Mouse (Mus musculus) adrenal gland, adult 18-20 months (tissue): ENCODE data around the gene Dync1i2. TPM values are rescaled to one million over a fixed set of nuclear protein-coding genes. Genes with fewer than 3 reads are reported as not detected.

ENCODE experiments used
- DNase-seq, 2 experiments: peaks; one replicate each; pipeline ENCODE4 v3.0.0; 2021 to 2022; ENCODE audit warnings: low spot score in 2 of 2
- total RNA-seq, 2 experiments: library from RNA; stranded (reverse); gene quantifications; 1 replicate in 1 of 2; 2 replicates in 1 of 2; pipeline ENCODE4 v1.2.3; 2021

Gene Dync1i2
- total RNA-seq, 2 experiments from 2014 or later: 83.7 to 97.8 TPM

GRCm38 (mm10) chr2:71201886-71202285, 9.6 kb upstream of the Dync1i2 start:
- DNase-seq: no peak

DNA sequence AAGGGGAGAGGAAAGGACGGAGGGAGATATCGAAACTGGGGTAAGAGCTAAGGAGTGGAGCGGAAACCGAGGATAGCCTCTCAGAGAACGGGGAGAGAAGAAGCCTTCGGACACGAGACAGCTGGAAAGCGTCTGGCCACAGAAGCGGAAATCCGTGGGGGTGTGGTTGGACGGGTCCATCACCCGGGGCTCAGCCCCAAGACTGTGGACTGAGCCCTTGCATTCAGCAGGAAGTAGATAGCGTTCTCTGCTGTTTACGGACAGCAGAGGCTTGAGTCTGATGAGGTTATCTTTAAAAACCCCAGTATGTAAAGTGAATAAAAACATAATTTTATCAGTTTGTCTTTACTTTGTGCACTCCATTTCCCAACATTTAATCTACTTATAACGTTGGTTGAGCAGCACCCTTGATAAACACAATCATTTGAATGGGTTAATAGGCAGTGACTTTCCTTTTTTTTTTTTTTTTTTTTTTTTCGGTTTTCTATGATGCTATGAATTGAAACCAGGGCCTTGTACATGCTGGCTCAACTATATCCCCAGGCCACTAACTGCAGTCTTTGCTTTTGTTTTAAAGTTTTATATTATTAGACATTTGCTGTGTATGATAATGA, 7.6 kb upstream of the Dync1i2 start:
- no peak for DNase-seq

GRCm38 (mm10) chr2:71209041-71209755, 2.3 kb upstream of the Dync1i2 start:
- no peak for DNase-seq

DNA sequence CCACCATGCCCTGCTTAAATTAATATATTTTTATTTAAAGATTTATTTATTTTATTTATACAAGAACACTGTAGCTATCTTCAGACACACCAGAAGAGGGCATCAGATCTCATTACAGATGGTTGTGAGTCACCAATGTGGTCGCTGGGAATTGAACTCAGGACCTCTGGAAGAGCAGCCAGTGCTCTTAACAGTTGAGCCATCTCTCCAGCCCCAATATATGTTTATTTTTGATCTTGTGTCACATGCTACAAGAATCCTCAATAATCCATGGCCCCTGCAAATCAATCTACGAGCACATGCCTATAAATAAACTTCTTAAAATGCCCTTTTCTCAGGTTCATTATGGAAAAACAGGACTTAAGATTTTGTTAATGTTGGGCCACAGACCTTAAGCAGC, 410 bp upstream of the Dync1i2 start:
- no peak for DNase-seq

GRCm38 (mm10) chr2:71212360-71212726, 837 bp downstream of the Dync1i2 start:
- no peak for DNase-seq

GRCm38 (mm10) chr2:71221020-71221419, 9.5 kb downstream of the Dync1i2 start:
- no peak for DNase-seq

- no peak for DNase-seq
Observed at GRCm38 (mm10) chr2:71227398-71227797, 15.9 kb downstream of the Dync1i2 start.

GRCm38 (mm10) chr2:71229603-71230002, 18.1 kb downstream of the Dync1i2 start:
- no peak for DNase-seq

GRCm38 (mm10) chr2:71231951-71232350, 20.4 kb downstream of the Dync1i2 start:
- no peak for DNase-seq

DNA sequence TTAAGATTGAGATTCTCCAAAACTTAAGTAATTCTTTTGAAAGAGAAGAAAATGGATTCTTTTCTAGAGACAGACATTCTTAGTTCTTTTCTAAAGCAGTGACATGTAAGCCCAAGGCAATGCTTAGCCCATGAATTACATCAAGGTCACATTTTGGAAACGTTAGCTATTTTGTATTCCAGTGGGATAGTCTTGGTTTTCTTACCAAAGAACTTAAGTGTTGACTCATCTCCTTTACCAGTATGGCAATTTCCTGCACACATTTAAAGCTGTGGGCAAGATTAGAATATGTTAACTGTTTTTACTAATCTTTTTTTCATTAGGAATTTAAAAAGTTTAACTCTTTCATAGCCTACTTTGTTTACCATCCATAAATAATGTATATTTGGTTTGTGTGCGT, 21.5 kb downstream of the Dync1i2 start:
- no peak for DNase-seq

GRCm38 (mm10) chr2:71235420-71235819, 23.9 kb downstream of the Dync1i2 start:
- DNase-seq: no peak

GRCm38 (mm10) chr2:71236009-71236408, 24.5 kb downstream of the Dync1i2 start:
- no peak for DNase-seq

- no peak for DNase-seq
Observed at GRCm38 (mm10) chr2:71241505-71241904, 30.0 kb downstream of the Dync1i2 start.

DNA sequence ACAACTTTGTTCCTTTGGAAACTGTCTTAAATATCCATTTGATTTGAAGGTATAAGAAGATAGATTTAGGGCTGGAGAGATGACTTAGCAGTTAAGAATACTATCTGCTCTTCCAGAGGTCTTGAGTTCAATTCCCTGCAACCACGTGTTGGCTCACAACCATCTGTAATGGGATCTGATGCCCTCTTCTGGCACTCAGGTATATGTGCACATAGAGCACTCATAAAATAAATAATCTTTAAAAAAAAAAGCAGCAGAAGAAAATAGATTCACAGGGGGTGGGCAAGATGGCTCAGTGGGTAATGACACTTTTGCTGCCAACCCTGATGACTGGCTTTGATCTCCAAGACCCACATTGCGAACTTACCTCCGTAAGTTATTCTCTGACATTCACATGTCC, 30.7 kb downstream of the Dync1i2 start:
- DNase-seq: no peak

DNA sequence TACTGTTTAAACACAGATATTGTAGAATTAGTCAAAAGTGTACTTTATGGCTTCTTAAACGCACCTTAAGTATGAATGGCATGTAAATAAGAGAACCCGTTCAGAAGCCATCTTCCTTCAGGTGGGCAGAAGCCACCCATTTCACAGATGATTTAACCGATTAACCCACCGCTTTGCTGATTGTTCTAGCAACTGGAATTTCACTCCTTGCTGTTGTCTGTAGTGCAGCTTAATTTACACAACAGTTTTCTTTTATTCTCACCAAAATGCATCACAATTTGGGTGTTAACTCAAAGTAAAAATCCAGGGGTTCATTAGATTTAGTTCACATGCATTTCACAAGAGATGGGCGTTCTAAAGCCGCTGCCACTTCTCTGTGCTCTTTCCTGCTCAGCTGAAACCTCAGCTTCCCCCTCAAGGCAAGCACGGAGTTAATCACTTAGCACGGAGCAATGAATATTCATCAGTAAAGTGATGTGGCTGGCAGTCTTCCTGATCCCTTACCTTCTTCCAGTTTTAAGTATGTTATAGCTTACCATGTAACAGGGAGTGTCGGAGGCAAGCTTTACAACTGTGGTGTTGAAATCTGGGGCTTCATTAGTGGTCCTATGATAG, 31.7 kb downstream of the Dync1i2 start:
- DNase-seq: no peak

DNA sequence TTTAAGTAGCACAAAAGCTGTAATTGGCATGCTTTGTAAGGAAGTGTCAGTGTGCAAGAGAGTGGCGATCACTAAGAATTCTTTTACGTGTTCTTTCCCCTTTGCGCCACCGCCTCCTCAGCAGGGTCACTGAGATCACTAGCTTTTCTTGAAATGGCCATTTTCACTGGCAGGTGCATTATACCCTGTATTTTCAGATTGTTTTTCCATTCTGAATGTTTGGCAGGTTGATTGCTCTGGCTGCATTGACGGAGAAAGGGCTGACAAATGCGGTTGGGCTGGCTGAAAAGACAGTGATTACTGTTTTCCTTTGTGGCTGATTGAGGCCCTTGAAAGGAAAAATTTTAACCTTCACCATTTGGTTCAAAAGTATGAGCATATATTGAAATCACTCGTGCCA, 33.3 kb downstream of the Dync1i2 start:
- DNase-seq: no peak

GRCm38 (mm10) chr2:71245416-71245815, 33.9 kb downstream of the Dync1i2 start:
- no peak for DNase-seq

DNA sequence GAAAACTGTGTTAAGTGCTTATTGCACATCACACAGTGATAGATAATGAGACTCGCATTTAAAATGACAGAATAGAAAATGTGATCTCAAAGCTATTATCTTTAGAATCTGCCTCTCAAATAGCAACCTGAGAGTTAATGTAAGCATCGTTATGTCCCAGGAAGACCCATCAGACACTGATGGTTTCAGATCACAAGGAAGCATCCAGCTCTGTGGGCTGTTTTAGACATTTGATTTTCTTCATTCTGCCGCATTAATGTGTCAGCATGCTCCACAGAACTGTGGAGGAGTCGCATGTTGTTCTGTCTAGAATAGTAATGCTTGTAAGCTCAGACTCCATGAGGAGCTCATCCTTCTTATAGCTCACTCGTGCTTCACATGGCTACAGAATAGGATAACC, 34.6 kb downstream of the Dync1i2 start:
- DNase-seq: no peak

DNA sequence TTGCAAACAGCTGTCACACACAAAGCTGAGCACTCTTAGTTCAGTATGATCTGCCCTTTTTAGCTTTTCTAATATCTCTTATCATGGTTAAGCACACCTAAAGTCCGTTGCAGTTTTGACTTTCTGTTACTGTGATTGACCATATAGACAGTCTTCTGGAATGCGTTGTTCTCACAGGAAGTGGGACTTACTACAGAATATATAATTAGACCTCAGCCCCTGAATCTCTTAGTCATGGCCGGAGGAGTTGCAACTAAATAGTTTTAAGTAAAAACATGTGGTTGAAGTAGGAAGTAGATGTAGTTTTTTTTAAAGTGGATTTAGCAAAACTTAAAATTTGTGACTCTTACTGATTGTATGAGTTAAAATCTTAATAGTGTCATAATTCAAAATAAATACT, 36.6 kb downstream of the Dync1i2 start:
- DNase-seq: no peak

DNA sequence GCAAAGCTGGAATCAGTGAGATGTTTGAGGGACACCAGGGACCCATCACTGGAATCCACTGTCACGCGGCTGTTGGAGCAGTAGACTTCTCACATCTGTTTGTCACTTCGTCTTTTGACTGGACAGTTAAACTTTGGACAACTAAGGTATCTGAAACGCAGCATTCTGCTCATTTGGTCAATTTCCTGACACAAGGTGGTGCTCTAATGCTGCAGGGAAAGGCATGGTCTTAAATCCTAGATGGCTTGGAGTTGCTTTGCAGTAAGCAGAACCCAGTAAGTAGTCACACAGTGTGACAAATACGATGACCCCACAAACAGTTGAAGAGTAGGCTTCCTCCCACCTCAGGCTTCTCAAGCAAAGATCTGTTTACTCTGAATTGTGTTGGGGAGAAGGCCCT, 39.3 kb downstream of the Dync1i2 start:
- DNase-seq: no peak

GRCm38 (mm10) chr2:71254836-71255235, 43.3 kb downstream of the Dync1i2 start:
- no peak for DNase-seq

GRCm38 (mm10) chr2:71256581-71256980, 45.1 kb downstream of the Dync1i2 start:
- no peak for DNase-seq

GRCm38 (mm10) chr2:71264585-71264984, 53.1 kb downstream of the Dync1i2 start:
- peak; percentile 37 to 64 for DNase-seq
